Mouse (Mus musculus) kidney, postnatal 36 days (tissue): ENCODE data around the gene Myf5.

ENCODE experiments used
- DNase-seq, 2 experiments: peaks; one replicate each; pipeline ENCODE4 v3.0.0; 2021 to 2022; ENCODE audit warnings: mixed read lengths in 2 of 2

Myf5 gene

GRCm38 (mm10) chr10:107485870-107486269, at the start of gene Myf5:
Gene Myf5 (minus strand): TSS chr10:107486134.
- DNase-seq = no peak

GRCm38 (mm10) chr10:107528758-107529157, 42.8 kb upstream of the Myf5 start:
- no peak for DNase-seq

- no peak for DNase-seq
Measured at GRCm38 (mm10) chr10:107519216-107519615, 33.3 kb upstream of the Myf5 start.

- DNase-seq = peak; percentile 3 to 21
Measured at GRCm38 (mm10) chr10:107516641-107517040, 30.7 kb upstream of the Myf5 start.

GRCm38 (mm10) chr10:107514735-107515134, 28.8 kb upstream of the Myf5 start:
- DNase-seq = no peak

- DNase-seq = no peak
Measured at GRCm38 (mm10) chr10:107506397-107506796, 20.5 kb upstream of the Myf5 start.

GRCm38 (mm10) chr10:107503430-107503829, 17.5 kb upstream of the Myf5 start:
- DNase-seq = no peak

- DNase-seq = no peak
Measured at GRCm38 (mm10) chr10:107502193-107502592, 16.3 kb upstream of the Myf5 start.

- DNase-seq = no peak
Measured at GRCm38 (mm10) chr10:107499656-107500055, 13.7 kb upstream of the Myf5 start.

GRCm38 (mm10) chr10:107496402-107496801, 10.5 kb upstream of the Myf5 start:
- no peak for DNase-seq

GRCm38 (mm10) chr10:107494568-107494967, 8.6 kb upstream of the Myf5 start, which contains the start of gene Myf6:
Gene Myf6 (minus strand): TSS chr10:107494737.
- no peak for DNase-seq

GRCm38 (mm10) chr10:107493580-107494474, 7.9 kb upstream of the Myf5 start:
- no peak for DNase-seq

- DNase-seq = no peak
Measured at GRCm38 (mm10) chr10:107492867-107493579, 7.1 kb upstream of the Myf5 start.

GRCm38 (mm10) chr10:107488654-107489315, 2.9 kb upstream of the Myf5 start:
- DNase-seq = no peak

- DNase-seq = no peak
Measured at GRCm38 (mm10) chr10:107486770-107487169, 836 bp upstream of the Myf5 start.

- DNase-seq = no peak
Measured at GRCm38 (mm10) chr10:107484050-107484449, 1.9 kb downstream of the Myf5 start.

- peak in 1 of 2 experiments; percentile 17 for DNase-seq
Measured at GRCm38 (mm10) chr10:107473497-107473896, 12.4 kb downstream of the Myf5 start.

- DNase-seq = no peak
Measured at GRCm38 (mm10) chr10:107471712-107472111, 14.2 kb downstream of the Myf5 start.

GRCm38 (mm10) chr10:107467819-107468218, 18.1 kb downstream of the Myf5 start:
- DNase-seq = no peak

GRCm38 (mm10) chr10:107449496-107450330, 36.2 kb downstream of the Myf5 start:
- DNase-seq = no peak

- DNase-seq = peak; percentile 4 to 48
Measured at GRCm38 (mm10) chr10:107442781-107443180, 43.2 kb downstream of the Myf5 start.

GRCm38 (mm10) chr10:107436967-107437366, 49.0 kb downstream of the Myf5 start:
- DNase-seq = no peak
